Mouse (Mus musculus) liver, embryonic 14.5 days (tissue): Measurements from ENCODE around the gene Tfcp2l1.

Source experiments
- CTCF ChIP-seq: IDR thresholded peaks from 2 replicates; pipeline ENCODE4 v1.5.1; 2016; ENCODE audit warnings: antibody characterized with exemption, low read depth, control low read depth
- EP300 ChIP-seq: IDR thresholded peaks from 2 replicates; pipeline ENCODE4 v1.6.1; 2016; ENCODE audit warnings: antibody characterized with exemption, low read depth

DNA sequence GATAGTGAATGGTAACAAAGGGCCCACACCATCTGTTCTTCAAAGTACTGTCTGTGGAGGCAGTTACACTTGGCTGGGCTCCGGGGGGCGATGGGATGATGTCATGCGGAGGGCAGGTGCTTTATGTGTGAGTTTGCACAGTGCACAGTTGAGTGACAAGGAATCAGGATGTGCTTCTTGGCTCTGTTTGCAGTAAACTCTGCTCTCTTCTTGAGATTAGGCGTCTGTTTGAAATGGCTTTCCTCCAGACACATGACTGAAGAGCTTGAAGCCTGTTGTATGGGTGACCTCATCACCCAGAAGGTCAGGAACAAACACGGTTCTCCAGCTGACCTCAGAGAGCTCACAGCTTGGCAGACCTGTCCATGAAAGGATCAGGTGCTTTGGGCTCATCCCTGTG lies 38.0 kb upstream of the Tfcp2l1 start:
- no peak for TF ChIP-seq CTCF
- no peak for TF ChIP-seq EP300
